Mouse (Mus musculus): ENCODE results near the gene Slc18a3. TPM values are rescaled to one million over a fixed set of nuclear protein-coding genes. Genes with fewer than 3 reads are reported as not detected.

The Slc18a3 gene
- not detected for polyA plus RNA-seq (2017; shearing (Covaris generic))

GRCm38 (mm10) chr14:32464601-32465505 lies at the start of gene Slc18a3:
Gene Slc18a3, minus strand, starts transcription at chr14:32464850.

GRCm38 (mm10) chr14:32513336-32514032 lies 48.8 kb upstream of the Slc18a3 start, which contains the start of gene Ercc6:
Gene Ercc6, plus strand, starts transcription at chr14:32513521.

GRCm38 (mm10) chr14:32465889-32466288 lies 1.2 kb upstream of the Slc18a3 start, which contains the start of gene Chat:
Gene Chat, minus strand, starts transcription at chr14:32465989.

Other genes with a start within 250 kb of the Slc18a3 start
- gene Ogdhl, start 142.8 kb downstream of the Slc18a3 start, polyA plus RNA-seq (2017; shearing (Covaris generic)), result 0.37 TPM
- gene 1700024G13Rik, start 76.5 kb downstream of the Slc18a3 start, polyA plus RNA-seq (2017; shearing (Covaris generic)), result not detected
- 0.26 TPM for gene Chat, start 1.1 kb upstream of the Slc18a3 start, polyA plus RNA-seq (2017; shearing (Covaris generic))
- 42.8 TPM for gene Ercc6, start 48.7 kb upstream of the Slc18a3 start, polyA plus RNA-seq (2017; shearing (Covaris generic))
- gene Prrxl1, start 134.6 kb upstream of the Slc18a3 start, polyA plus RNA-seq (2017; shearing (Covaris generic)), result not detected
- gene 3425401B19Rik, start 220.4 kb upstream of the Slc18a3 start, polyA plus RNA-seq (2017; shearing (Covaris generic)), result 0.06 TPM

All from effector memory CD4-positive, alpha-beta T cell, adult 5 months (primary cell).